Mouse (Mus musculus) ES-Bruce4 (cell line): ENCODE results near the gene E2f2. TPM values are rescaled to one million over a fixed set of nuclear protein-coding genes. Genes with fewer than 3 reads are reported as not detected.

Source experiments
- H3K27ac ChIP-seq: 2 replicates; pipeline ENCODE4 v1.5.1; 2012; ENCODE audit warnings: low read length, inconsistent platforms; ENCODE audit not compliant: insufficient read depth
- H3K27me3 ChIP-seq: 2 replicates; pipeline ENCODE4 v1.6.1; 2012; ENCODE audit warnings: mild to moderate bottlenecking, low read length, inconsistent platforms; ENCODE audit not compliant: control insufficient read depth, poor library complexity, insufficient read depth, severe bottlenecking
- H3K36me3 ChIP-seq: 2 replicates; pipeline ENCODE4 v1.6.1; 2012; ENCODE audit warnings: inconsistent platforms, mild to moderate bottlenecking, low read length, moderate library complexity; ENCODE audit not compliant: control insufficient read depth, poor library complexity, insufficient read depth, severe bottlenecking
- H3K4me1 ChIP-seq: one replicate; pipeline ENCODE4 v1.8.1; 2011; ENCODE audit warnings: low read length; ENCODE audit not compliant: control insufficient read depth, insufficient read depth
- H3K4me3 ChIP-seq: 2 replicates; pipeline ENCODE4 v1.5.1; 2011; ENCODE audit warnings: low read depth, mild to moderate bottlenecking, low read length
- H3K9ac ChIP-seq: 2 replicates; pipeline ENCODE4 v1.6.1; 2012; ENCODE audit warnings: low read depth, mild to moderate bottlenecking, inconsistent platforms; ENCODE audit not compliant: poor library complexity, severe bottlenecking
- H3K9me3 ChIP-seq: replicated peaks from 2 replicates; pipeline ENCODE4 v1.6.1; 2012; ENCODE audit warnings: mild to moderate bottlenecking, low read length, inconsistent platforms; ENCODE audit not compliant: control insufficient read depth, poor library complexity, insufficient read depth, severe bottlenecking
- CTCF ChIP-seq: IDR thresholded peaks from one replicate; pipeline ENCODE4 v1.8.1; 2011; ENCODE audit warnings: low read depth, low read length
- EP300 ChIP-seq: IDR thresholded peaks from 2 replicates; pipeline ENCODE4 v1.6.1; 2011; ENCODE audit warnings: low read depth, low read length; ENCODE audit not compliant: insufficient read depth
- POLR2A ChIP-seq: IDR thresholded peaks from one replicate; pipeline ENCODE4 v1.8.1; 2011; ENCODE audit warnings: low read length; ENCODE audit not compliant: insufficient read depth
- polyA plus RNA-seq: library from polyadenylated mRNA; stranded (reverse); fragments of >200 nt; gene quantifications from 2 replicates; pipeline ENCODE4 v1.2.4, GENCODE M21; 2011; ENCODE audit warnings: low read depth; ENCODE audit not compliant: missing spikeins, insufficient read depth, insufficient read length

Gene E2f2
- polyA plus RNA-seq, 1 experiment = 6.3 TPM

DNA sequence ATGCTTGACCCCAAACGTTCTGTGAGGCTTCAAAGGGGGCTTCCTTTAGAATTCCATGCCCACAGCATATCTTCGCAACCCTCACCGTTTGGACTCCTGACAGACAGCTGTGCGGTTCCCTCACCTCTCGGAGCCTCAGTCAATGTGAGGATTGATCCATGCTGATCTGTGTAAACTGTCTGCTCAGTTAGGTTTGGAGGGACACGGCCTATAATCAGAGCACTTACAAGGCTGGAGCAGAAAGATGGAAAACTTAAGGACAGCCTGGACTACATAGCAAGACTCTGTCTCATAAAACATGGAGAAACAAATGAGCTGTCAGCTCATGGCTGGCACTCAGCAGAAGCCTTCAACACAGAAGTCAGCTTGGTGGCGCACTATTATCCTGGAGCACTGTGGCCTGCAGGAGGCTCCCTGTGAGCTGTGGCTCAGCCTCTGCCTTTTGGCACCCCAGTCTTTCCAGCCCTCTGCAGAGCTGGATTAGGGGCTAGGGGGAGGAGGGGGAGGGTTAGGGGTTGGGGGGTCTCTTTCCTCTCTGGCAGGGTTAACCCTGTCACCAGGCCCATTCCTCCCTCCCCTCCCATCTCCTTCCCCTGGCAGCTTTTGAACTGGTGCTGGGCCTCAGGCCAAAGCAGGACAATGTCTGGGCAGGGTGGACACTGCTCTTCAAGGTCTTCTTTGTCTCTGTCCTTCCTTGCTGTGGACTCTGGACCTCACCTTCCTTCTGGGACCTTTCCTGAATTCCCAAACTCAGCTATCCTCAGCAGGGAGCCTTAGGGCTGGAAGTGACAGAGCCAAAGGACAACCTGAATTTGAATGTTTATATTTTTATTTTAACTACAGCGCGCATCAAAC, 36.1 kb upstream of the E2f2 start:
- Histone ChIP-seq H3K9me3 (no peaks in the 10 kb centered on the region), H3K27me3 (0 out of 2 replicates have a peak, but pooled peaks cover 2% of the 10 kb centered on the region), H3K4me3 (no peak overlapping the region), H3K27ac (no peak overlapping the region), H3K9ac (no peak overlapping the region), H3K4me1 (no peaks in the 10 kb centered on the region), H3K36me3 (no peaks in the 10 kb centered on the region)
- no peak for TF ChIP-seq EP300
- TF ChIP-seq CTCF = no peak
- no peak for TF ChIP-seq POLR2A

DNA sequence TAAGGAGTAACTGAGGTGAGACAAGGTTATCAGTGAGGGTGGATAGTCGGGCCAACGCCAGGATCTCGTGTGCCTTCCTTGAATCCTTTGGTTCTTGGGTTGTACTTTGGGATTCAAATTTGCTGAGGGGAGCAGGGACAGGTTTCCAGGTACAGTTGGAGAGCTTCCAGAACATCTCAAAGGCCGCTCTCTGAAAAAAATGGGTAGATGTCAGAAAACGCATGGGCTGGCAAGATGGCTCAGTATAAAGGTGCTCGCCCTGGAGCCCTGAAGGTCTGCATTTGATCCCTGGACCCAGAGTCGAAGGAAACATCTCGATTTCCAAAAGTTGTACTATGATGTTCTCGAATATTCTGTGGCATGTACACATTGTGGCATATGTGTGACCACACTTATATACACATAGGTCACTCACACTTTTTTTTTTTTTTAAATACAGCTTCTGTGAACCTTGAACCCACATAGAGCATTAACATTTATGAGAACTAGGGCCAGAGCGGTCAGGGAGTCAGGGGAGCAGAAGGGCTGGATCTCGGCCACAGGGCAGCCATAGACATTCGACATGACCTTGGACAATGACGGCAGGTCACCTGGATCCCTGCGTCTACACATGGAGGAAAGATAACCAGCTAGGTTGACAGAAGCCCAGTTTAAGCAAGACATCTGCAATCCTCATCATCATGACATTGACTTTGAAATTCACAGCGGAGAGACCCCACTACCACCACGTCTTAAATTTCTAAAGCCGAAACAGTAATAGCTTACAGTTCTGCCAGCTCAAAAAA, 32.7 kb upstream of the E2f2 start:
- TF ChIP-seq EP300 (no peak), POLR2A (no peak), CTCF (no peak)
- Histone ChIP-seq H3K9me3 (no peaks in the 10 kb centered on the region), H3K4me3 (no peak overlapping the region), H3K36me3 (no peaks in the 10 kb centered on the region), H3K9ac (no peak overlapping the region), H3K27ac (no peak overlapping the region), H3K4me1 (no peaks in the 10 kb centered on the region), H3K27me3 (peaks cover 8% of the 10 kb centered on the region)

GRCm38 (mm10) chr4:136140327-136141250, 31.6 kb upstream of the E2f2 start:
- Histone ChIP-seq H3K9me3 (no peaks in the 10 kb centered on the region), H3K27ac (no peak overlapping the region), H3K27me3 (peaks cover 14% of the 10 kb centered on the region), H3K9ac (no peak overlapping the region), H3K4me1 (no peaks in the 10 kb centered on the region), H3K36me3 (no peaks in the 10 kb centered on the region), H3K4me3 (no peak overlapping the region)
- TF ChIP-seq POLR2A (no peak), EP300 (0 out of 2 replicates have a peak, but pooled peaks have one; percentile 37), CTCF (no peak)

DNA sequence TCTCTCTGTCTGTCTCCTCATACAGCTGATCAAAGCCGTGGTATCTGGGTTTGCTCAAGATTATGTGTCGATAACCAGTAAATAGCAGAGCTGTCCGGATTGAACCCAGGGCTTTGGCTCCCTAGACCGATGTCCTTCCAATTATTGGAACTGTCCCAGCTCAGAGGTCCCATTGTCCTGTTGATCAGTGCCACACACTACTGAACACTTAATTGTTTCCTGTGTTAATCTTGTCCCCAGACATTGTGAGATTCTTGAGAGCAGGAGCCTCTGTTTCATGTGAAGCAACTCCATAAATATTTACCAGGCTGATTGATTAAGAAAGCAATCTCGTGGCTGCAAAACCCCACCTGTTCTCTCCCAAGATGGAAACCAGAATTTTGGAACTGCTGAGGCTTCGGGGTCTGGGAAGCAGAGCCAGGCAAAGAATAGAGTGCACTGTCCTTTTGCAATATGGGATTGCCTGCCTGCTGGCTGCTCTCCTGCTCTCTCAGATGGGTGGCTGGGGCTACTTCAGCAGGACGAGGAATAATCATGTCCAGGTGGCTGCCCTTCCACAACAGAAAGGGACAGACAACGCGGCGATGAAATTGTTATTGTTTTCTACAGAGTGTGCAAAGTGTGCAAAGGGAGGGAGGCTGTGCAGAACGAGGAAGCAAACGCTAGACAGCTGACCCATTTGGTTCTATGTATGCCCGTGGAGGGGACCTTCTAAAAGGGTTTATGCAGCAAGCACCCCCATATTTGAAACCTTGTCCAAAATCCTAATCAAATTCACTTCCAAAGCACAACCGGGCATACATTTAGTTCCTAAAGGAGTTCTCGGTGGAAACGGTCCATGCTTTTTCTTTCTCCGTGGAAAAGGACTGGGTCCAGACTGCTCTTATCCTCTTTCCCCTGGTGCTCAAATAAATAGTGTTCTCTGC, 29.7 kb upstream of the E2f2 start:
- Histone ChIP-seq H3K27me3 (peaks cover 19% of the 10 kb centered on the region), H3K4me1 (no peaks in the 10 kb centered on the region), H3K36me3 (no peaks in the 10 kb centered on the region), H3K27ac (no peak overlapping the region), H3K9ac (no peak overlapping the region), H3K4me3 (no peak overlapping the region), H3K9me3 (no peaks in the 10 kb centered on the region)
- TF ChIP-seq CTCF (no peak), POLR2A (no peak), EP300 (no peak)
